Mouse (Mus musculus): ENCODE measurements around the gene Dcp1b. TPM values are rescaled to one million over a fixed set of nuclear protein-coding genes. Genes with fewer than 3 reads are reported as not detected.

The Dcp1b gene
- polyA plus RNA-seq, 1 experiment from 2014 or later = 12.9 TPM

DNA sequence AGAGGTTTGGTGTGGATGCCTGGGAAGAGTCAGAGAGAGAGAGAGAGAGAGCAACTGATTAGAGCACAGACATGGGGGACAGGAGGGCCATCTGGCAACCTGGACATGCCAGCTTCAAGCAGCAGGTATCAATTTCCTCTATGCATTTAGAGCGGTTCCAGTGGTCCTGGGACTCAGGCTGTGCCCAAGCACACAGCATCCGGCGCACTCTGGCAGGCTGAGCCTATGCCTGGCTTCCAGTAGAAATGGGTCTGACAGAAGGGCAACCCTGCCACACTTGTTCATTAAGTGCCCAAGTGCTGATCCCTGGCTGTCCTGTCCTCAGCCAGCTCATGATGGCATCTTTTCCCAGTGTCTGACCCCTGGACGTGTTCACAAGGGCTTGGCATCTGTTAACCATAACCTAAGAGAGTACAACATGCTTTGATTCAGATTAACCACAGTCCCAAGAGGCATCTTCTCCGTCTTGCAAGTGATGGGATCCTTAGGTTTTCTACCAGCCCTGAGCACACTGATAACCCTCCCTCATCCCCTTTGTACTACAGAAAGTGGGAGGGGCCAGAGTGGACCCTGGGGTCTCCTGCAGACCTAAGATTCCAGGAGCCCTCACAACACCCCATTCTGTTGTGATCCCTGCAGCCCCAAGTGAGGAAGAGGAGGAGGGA, 64.4 kb downstream of the Dcp1b start:
- H3K27ac ChIP-seq = no peak overlapping the region
- ATAC-seq (ENCODE audit: low FRiP score, low read depth) = no peak
- 82% methylated on average over 5 of the region's 5 CpGs for WGBS

DNA sequence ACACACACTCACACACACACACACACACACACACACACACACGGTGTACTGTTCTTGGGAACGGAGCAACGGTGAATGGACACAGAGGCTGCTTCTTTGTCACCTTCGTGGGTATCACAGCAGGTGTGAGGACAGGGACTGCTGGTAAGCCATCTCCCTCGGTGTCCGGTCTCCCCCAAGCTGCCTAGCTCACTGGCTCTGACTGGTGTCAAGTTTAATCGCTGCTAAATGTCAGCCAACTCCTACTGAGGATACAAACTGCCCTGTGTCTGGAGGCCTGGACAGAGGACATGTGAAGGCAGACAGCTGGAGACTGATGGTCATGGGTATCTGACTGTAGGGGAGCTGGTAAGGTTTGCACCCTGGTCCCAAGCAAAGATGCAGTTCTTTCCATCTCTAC, 65.2 kb downstream of the Dcp1b start:
- H3K27ac ChIP-seq = no peak overlapping the region
- no peak for ATAC-seq (ENCODE audit: low FRiP score, low read depth)
- 80% methylated on average over 7 of the region's 7 CpGs for WGBS
- H3K9ac ChIP-seq = no peak overlapping the region
- peaks cover 5% of the 10 kb centered on the region; the same call in 1 of the 2 replicates for H3K4me1 ChIP-seq
- no peak overlapping the region for H3K4me2 ChIP-seq (replicated peaks)
- H3K4me3 ChIP-seq = no peak overlapping the region
- H3K27me3 ChIP-seq (replicated peaks) = no peaks in the 10 kb centered on the region
- H3K9me3 ChIP-seq = no peaks in the 10 kb centered on the region
- H3K36me3 ChIP-seq = no peaks in the 10 kb centered on the region

More for the DNA sequence above, 64.4 kb downstream of the Dcp1b start:
- Histone ChIP-seq H3K27me3 (replicated peaks) (no peaks in the 10 kb centered on the region), H3K4me2 (replicated peaks) (no peak overlapping the region), H3K4me1 (peaks cover 5% of the 10 kb centered on the region; the same call in 1 of the 2 replicates), H3K4me3 (no peak overlapping the region), H3K36me3 (no peaks in the 10 kb centered on the region), H3K9me3 (no peaks in the 10 kb centered on the region), H3K9ac (no peak overlapping the region)

DNA sequence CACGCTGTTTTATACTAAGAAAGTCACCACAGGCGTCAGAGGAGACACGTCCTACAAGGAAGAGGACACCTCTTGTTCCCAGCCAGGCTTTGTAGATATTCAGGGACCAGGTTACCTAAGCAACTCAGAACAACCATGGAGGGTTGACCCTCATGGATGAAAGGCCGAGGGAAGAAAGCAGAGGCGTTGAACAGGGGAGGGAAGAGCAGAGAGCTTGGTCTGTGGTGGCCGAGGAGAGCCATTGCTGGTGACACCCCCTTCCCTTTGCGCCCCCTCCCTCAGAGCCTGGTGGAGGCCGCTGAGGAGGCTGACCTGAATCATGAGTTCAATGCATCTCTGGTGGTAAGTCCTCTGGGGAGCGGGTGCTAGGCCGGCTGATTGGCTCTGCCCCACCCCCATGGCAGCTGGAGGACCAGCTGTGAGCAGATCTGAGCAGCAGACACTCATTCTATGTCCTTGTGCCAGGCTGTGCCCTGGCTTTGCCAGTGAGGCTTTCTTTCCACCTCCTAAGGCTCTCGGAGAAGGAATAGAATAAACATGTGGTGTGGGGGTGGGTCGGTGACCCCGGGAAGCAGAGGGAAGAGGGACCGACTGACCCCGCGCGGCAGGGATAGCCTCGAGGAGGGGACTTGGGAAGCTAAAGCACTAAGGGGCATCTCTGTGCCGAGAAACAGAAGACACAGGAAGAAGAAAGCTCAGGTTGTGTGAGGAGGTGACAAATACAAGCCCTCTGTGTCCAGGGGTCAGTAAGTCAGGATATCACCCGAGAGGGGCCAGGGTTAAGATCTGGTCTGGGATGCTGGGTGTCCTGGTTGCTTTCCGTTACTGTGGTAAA, 66.0 kb downstream of the Dcp1b start:
- peaks cover 5% of the 10 kb centered on the region; the same call in 1 of the 2 replicates for H3K4me1 ChIP-seq
- H3K36me3 ChIP-seq = no peaks in the 10 kb centered on the region
- no peaks in the 10 kb centered on the region for H3K27me3 ChIP-seq (replicated peaks)
- peaks cover 4% of the 10 kb centered on the region; the same call in 1 of the 2 replicates for H3K9me3 ChIP-seq
- H3K27ac ChIP-seq = no peak overlapping the region
- no peak overlapping the region for H3K4me3 ChIP-seq
- no peak for ATAC-seq (ENCODE audit: low FRiP score, low read depth)
- WGBS = 66% methylated on average over 20 of the region's 21 CpGs
- no peak overlapping the region for H3K9ac ChIP-seq
- H3K4me2 ChIP-seq (replicated peaks) = no peak overlapping the region

- Histone ChIP-seq H3K27ac (no peak overlapping the region), H3K36me3 (no peaks in the 10 kb centered on the region), H3K4me1 (peaks cover 2% of the 10 kb centered on the region; the same call in 1 of the 2 replicates), H3K9ac (no peak overlapping the region), H3K4me2 (replicated peaks) (no peak overlapping the region), H3K4me3 (no peak overlapping the region), H3K27me3 (replicated peaks) (no peaks in the 10 kb centered on the region), H3K9me3 (peaks cover 8% of the 10 kb centered on the region; the same call in 1 of the 2 replicates)
- no peak for ATAC-seq (ENCODE audit: low FRiP score, low read depth)
- 56% methylated on average over 2 of the region's 2 CpGs for WGBS
Measured at GRCm38 (mm10) chr6:119246082-119246481, 71.0 kb downstream of the Dcp1b start.

DNA sequence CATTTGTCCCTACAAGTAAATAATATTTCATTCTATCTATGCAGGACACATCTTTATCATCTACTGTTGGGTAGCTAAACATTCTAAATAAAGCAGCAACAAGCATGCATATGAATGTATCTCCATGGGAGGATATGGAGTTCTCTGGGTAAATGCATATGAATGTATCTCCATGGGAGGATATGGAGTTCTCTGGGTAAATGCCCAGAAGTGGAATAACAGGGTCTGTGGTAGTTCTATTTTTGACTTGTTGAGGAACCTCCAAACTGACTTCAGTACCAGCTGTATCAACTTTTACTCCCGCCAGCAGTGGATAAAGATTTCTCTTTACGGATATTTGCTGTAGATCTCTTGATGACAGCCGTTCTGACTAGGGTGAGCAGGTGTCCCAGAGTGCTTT, 73.5 kb downstream of the Dcp1b start:
- Histone ChIP-seq H3K27ac (no peak overlapping the region), H3K4me1 (no peaks in the 10 kb centered on the region), H3K36me3 (no peaks in the 10 kb centered on the region), H3K27me3 (replicated peaks) (no peaks in the 10 kb centered on the region), H3K4me3 (no peak overlapping the region), H3K9me3 (peaks cover 8% of the 10 kb centered on the region; the same call in 1 of the 2 replicates), H3K4me2 (replicated peaks) (no peak overlapping the region), H3K9ac (no peak overlapping the region)
- no peak for ATAC-seq (ENCODE audit: low FRiP score, low read depth)
- WGBS = 89% methylated on average over 3 of the region's 3 CpGs

GRCm38 (mm10) chr6:119249726-119250125, 74.7 kb downstream of the Dcp1b start:
- no peak overlapping the region for H3K9ac ChIP-seq
- peaks cover 8% of the 10 kb centered on the region; the same call in 1 of the 2 replicates for H3K9me3 ChIP-seq
- H3K4me3 ChIP-seq = no peak overlapping the region
- ATAC-seq (ENCODE audit: low FRiP score, low read depth) = no peak
- H3K27ac ChIP-seq = no peak overlapping the region
- H3K36me3 ChIP-seq = no peaks in the 10 kb centered on the region
- H3K27me3 ChIP-seq (replicated peaks) = no peaks in the 10 kb centered on the region
- no peaks in the 10 kb centered on the region for H3K4me1 ChIP-seq
- H3K4me2 ChIP-seq (replicated peaks) = no peak overlapping the region
- 93% methylated on average over 10 of the region's 10 CpGs for WGBS

DNA sequence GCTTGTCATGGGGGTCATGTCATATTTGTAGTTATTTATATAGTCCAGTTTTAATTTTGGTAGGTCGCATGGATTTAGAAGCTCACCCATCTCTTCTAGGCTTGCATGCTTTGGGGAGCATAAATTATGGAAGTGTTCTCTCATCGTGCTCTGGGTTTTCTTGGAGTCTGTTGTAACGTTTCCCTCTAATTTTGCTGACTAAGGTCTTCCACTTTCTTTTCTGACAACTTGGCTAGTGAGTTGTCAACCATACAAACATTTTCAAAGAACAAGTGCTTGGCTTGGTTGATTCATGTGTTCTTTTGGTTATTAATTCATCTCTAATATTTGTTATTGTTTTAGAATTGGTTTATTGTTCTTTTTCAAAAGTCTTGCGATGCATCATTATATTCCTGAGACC, 76.7 kb downstream of the Dcp1b start:
- Histone ChIP-seq H3K36me3 (no peaks in the 10 kb centered on the region), H3K4me1 (no peaks in the 10 kb centered on the region), H3K4me2 (replicated peaks) (no peak overlapping the region), H3K27me3 (replicated peaks) (no peaks in the 10 kb centered on the region), H3K9me3 (no peaks in the 10 kb centered on the region), H3K27ac (no peak overlapping the region), H3K4me3 (no peak overlapping the region), H3K9ac (no peak overlapping the region)
- 85% methylated on average over 4 of the region's 4 CpGs for WGBS
- ATAC-seq (ENCODE audit: low FRiP score, low read depth) = no peak

Other genes with a start within 250 kb of the Dcp1b start
- gene Cacna1c, start 21.2 kb downstream of the Dcp1b start, polyA plus RNA-seq (2016; fragmentation: Nextera tagmentation; extraction: Ambion mirVana) = 5.9 TPM in 2 replicates
- gene Cacna2d4, start 61.3 kb downstream of the Dcp1b start, polyA plus RNA-seq (2016; fragmentation: Nextera tagmentation; extraction: Ambion mirVana) = 0.04 and 0.41 TPM in 2 replicates
- gene Lrtm2, start 155.5 kb downstream of the Dcp1b start, polyA plus RNA-seq (2016; fragmentation: Nextera tagmentation; extraction: Ambion mirVana) = 0.78 and 1.1 TPM in 2 replicates
- gene Adipor2, start 242.5 kb downstream of the Dcp1b start, polyA plus RNA-seq (2016; fragmentation: Nextera tagmentation; extraction: Ambion mirVana) = 31.0 and 31.7 TPM in 2 replicates

Data from neural tube, embryonic 12.5 days (tissue).